Mouse (Mus musculus) bone marrow macrophage, adult 2 months (primary cell): ENCODE data around the gene Rhbdf2. TPM values are rescaled to one million over a fixed set of nuclear protein-coding genes. Genes with fewer than 3 reads are reported as not detected.
A peak's percentile ranks its signal among the peaks of the same experiment; 100 is the strongest.

Source experiments
- H3K27ac ChIP-seq: 2 replicates; pipeline ENCODE4 v1.5.1; 2012; ENCODE audit warnings: low read depth, low read length; ENCODE audit not compliant: insufficient read depth
- H3K4me1 ChIP-seq: 2 replicates; pipeline ENCODE4 v1.6.1; 2012; ENCODE audit warnings: low read length; ENCODE audit not compliant: control insufficient read depth, insufficient read depth
- H3K4me3 ChIP-seq: 2 replicates; pipeline ENCODE4 v1.5.1; 2012; ENCODE audit warnings: mild to moderate bottlenecking, low read length, moderate library complexity; ENCODE audit not compliant: insufficient read depth
- CTCF ChIP-seq: IDR thresholded peaks from 2 replicates; pipeline ENCODE4 v1.5.1; 2012; ENCODE audit warnings: low read depth, mild to moderate bottlenecking, low read length, moderate library complexity
- POLR2A ChIP-seq: IDR thresholded peaks from 2 replicates; pipeline ENCODE4 v1.6.1; 2012; ENCODE audit warnings: mild to moderate bottlenecking, low read depth, low read length, borderline replicate concordance
- polyA plus RNA-seq: library from polyadenylated mRNA; stranded (reverse); fragments of >200 nt; gene quantifications from 2 replicates; pipeline ENCODE4 v1.2.4, GENCODE M21; 2012; ENCODE audit not compliant: missing spikeins, insufficient read depth, insufficient read length

Gene Rhbdf2
- polyA plus RNA-seq, 1 experiment: 37.5 TPM

- no peak for TF ChIP-seq POLR2A
- TF ChIP-seq CTCF: no peak
- Histone ChIP-seq H3K4me1 (peaks cover 2% of the 10 kb centered on the region), H3K27ac (no peak overlapping the region), H3K4me3 (no peak overlapping the region)
These were observed 34.6 kb upstream of the Rhbdf2 start for GRCm38 (mm10) chr11:116661291-116661947.

GRCm38 (mm10) chr11:116660181-116660580, 33.4 kb upstream of the Rhbdf2 start:
- Histone ChIP-seq H3K4me3 (no peak overlapping the region), H3K4me1 (no peaks in the 10 kb centered on the region), H3K27ac (no peak overlapping the region)
- TF ChIP-seq CTCF (no peak), POLR2A (no peak)

GRCm38 (mm10) chr11:116659027-116659621, 32.3 kb upstream of the Rhbdf2 start:
- no peak overlapping the region for H3K27ac ChIP-seq
- TF ChIP-seq POLR2A: no peak
- TF ChIP-seq CTCF: no peak
- H3K4me3 ChIP-seq: no peak overlapping the region
- H3K4me1 ChIP-seq: no peaks in the 10 kb centered on the region

GRCm38 (mm10) chr11:116658238-116658637, 31.4 kb upstream of the Rhbdf2 start:
- Histone ChIP-seq H3K4me3 (no peak overlapping the region), H3K4me1 (no peaks in the 10 kb centered on the region), H3K27ac (no peak overlapping the region)
- no peak for TF ChIP-seq POLR2A
- TF ChIP-seq CTCF: no peak

GRCm38 (mm10) chr11:116657311-116658223, 30.7 kb upstream of the Rhbdf2 start:
- Histone ChIP-seq H3K27ac (no peak overlapping the region), H3K4me1 (no peaks in the 10 kb centered on the region), H3K4me3 (peak overlapping the region; percentile 39)
- no peak for TF ChIP-seq CTCF
- no peak for TF ChIP-seq POLR2A

GRCm38 (mm10) chr11:116656348-116657191, 29.8 kb upstream of the Rhbdf2 start:
- Histone ChIP-seq H3K4me1 (no peaks in the 10 kb centered on the region), H3K27ac (no peak overlapping the region), H3K4me3 (no peak overlapping the region)
- TF ChIP-seq CTCF (no peak), POLR2A (no peak)

GRCm38 (mm10) chr11:116654255-116654821, 27.5 kb upstream of the Rhbdf2 start, which contains the start of gene Cygb:
Gene Cygb, minus strand, starts transcription at chr11:116654313.
- Histone ChIP-seq H3K4me3 (peak within 1 kb of the TSS; percentile 48), H3K27ac (no peak within 1 kb of the TSS), H3K4me1 (no peaks in the 10 kb centered on the region)
- TF ChIP-seq POLR2A: no peak
- no peak for TF ChIP-seq CTCF

GRCm38 (mm10) chr11:116653709-116654221, 26.9 kb upstream of the Rhbdf2 start:
- TF ChIP-seq POLR2A (no peak), CTCF (no peak)
- H3K4me3 ChIP-seq: peak overlapping the region; percentile 48
- no peaks in the 10 kb centered on the region for H3K4me1 ChIP-seq
- no peak overlapping the region for H3K27ac ChIP-seq

GRCm38 (mm10) chr11:116653234-116653633, 26.4 kb upstream of the Rhbdf2 start, which contains the start of gene Prcd:
Gene Prcd, plus strand, starts transcription at chr11:116653534.
- Histone ChIP-seq H3K4me3 (peak within 1 kb of the TSS; percentile 48), H3K27ac (no peak within 1 kb of the TSS), H3K4me1 (peaks cover under 1% of the 10 kb centered on the region)
- TF ChIP-seq POLR2A (no peak), CTCF (no peak)
